Mouse (Mus musculus): Measurements from ENCODE around the gene Med7.
"Not testable (repeated sequence)": the region's sequence is repeated elsewhere in the genome, so short reads cannot be mapped to it uniquely, and the experiment has no call there.

Med7 gene

GRCm38 (mm10) chr11:46436760-46437458 lies at the start of gene Med7:
TSS of gene Med7 (plus strand) at chr11:46436925.
- DNase-seq, result peak; percentile 93 to 98

- DNase-seq, result no peak
Observed at GRCm38 (mm10) chr11:46387061-46387460, 49.7 kb upstream of the Med7 start.

- no peak for DNase-seq
Observed at GRCm38 (mm10) chr11:46388438-46388837, 48.3 kb upstream of the Med7 start.

- DNase-seq, result no peak
Observed at GRCm38 (mm10) chr11:46389336-46390117, 47.2 kb upstream of the Med7 start, which contains the start of gene Itk. TSS of gene Itk (minus strand) at chr11:46389515.

GRCm38 (mm10) chr11:46390621-46391020 lies 46.1 kb upstream of the Med7 start:
- no peak for DNase-seq

- no peak for DNase-seq
Observed at GRCm38 (mm10) chr11:46392890-46393289, 43.8 kb upstream of the Med7 start.

GRCm38 (mm10) chr11:46393413-46393812 lies 43.3 kb upstream of the Med7 start:
- DNase-seq, result no peak

- DNase-seq, result no peak
Observed at GRCm38 (mm10) chr11:46395088-46395487, 41.6 kb upstream of the Med7 start.

GRCm38 (mm10) chr11:46395698-46396097 lies 41.0 kb upstream of the Med7 start:
- no peak for DNase-seq

GRCm38 (mm10) chr11:46396167-46396859 lies 40.4 kb upstream of the Med7 start, which contains the start of gene Fam71b:
TSS of gene Fam71b (plus strand) at chr11:46396559.
- DNase-seq, result no peak

- DNase-seq, result no peak
Observed at GRCm38 (mm10) chr11:46396860-46397179, 39.9 kb upstream of the Med7 start.

GRCm38 (mm10) chr11:46397900-46398299 lies 38.8 kb upstream of the Med7 start:
- DNase-seq, result no peak

GRCm38 (mm10) chr11:46398473-46398872 lies 38.3 kb upstream of the Med7 start:
- DNase-seq, result no peak

- no peak for DNase-seq
Observed at GRCm38 (mm10) chr11:46398933-46399383, 37.8 kb upstream of the Med7 start.

GRCm38 (mm10) chr11:46401555-46401954 lies 35.2 kb upstream of the Med7 start:
- DNase-seq, result no peak

GRCm38 (mm10) chr11:46404986-46405385 lies 31.7 kb upstream of the Med7 start:
- DNase-seq, result no peak

GRCm38 (mm10) chr11:46406721-46407120 lies 30.0 kb upstream of the Med7 start:
- peak; percentile 9 to 15 for DNase-seq

GRCm38 (mm10) chr11:46410018-46410563 lies 26.6 kb upstream of the Med7 start:
- no peak for DNase-seq

GRCm38 (mm10) chr11:46418438-46418837 lies 18.3 kb upstream of the Med7 start:
- no peak for DNase-seq

GRCm38 (mm10) chr11:46418860-46419259 lies 17.9 kb upstream of the Med7 start:
- DNase-seq, result no peak

- no peak for DNase-seq
Observed at GRCm38 (mm10) chr11:46421086-46421888, 15.4 kb upstream of the Med7 start.

- DNase-seq, result not testable (repeated sequence)
Observed at GRCm38 (mm10) chr11:46428131-46428530, 8.6 kb upstream of the Med7 start.

Measured in cerebellum, adult 18-20 months (tissue).